Mouse (Mus musculus) adrenal gland, postnatal 4 days (tissue): ENCODE measurements around the gene Gm20747. TPM values are rescaled to one million over a fixed set of nuclear protein-coding genes. Genes with fewer than 3 reads are reported as not detected.
"Not testable (repeated sequence)": the region's sequence is repeated elsewhere in the genome, so short reads cannot be mapped to it uniquely, and the experiment has no call there.

Source experiments
- DNase-seq, 2 experiments: peaks; one replicate each; pipeline ENCODE4 v3.0.0; 2021 to 2022; ENCODE audit warnings: low spot score in 2 of 2, mixed read lengths in 2 of 2
- long read RNA-seq, 2 experiments: library from polyadenylated mRNA; stranded (forward); transcript quantifications; one replicate each; pipeline ENCODE4 v2.0.0; 2021
- total RNA-seq, 2 experiments: library from RNA; stranded (reverse); gene quantifications; 2 replicates each; pipeline ENCODE4 v1.2.3; 2021

Gene Gm20747
- total RNA-seq, result not detected
- long read RNA-seq, experiment 1, result 0 reads
- long read RNA-seq, experiment 2, result 0 reads

- not testable (repeated sequence) for DNase-seq
These were observed at the start of gene Gm20747 for GRCm38 (mm10) chrY:53418191-53418590. Gm20747 (minus strand) TSS chrY:53418291.
